Mouse (Mus musculus) limb, embryonic 11.5 days (tissue): Measurements from ENCODE around the gene Zfp777. TPM values are rescaled to one million over a fixed set of nuclear protein-coding genes. Genes with fewer than 3 reads are reported as not detected.

ENCODE experiments used
- ATAC-seq: fragments of 200-750 bp; cut with Nextera tagmentation; 2 replicates; pipeline ENCODE4 v1.8.0; 2017; ENCODE audit warnings: low read depth; ENCODE audit not compliant: insufficient number of reproducible peaks, low FRiP score, low TSS enrichment
- DNase-seq: peaks from one replicate; pipeline ENCODE4 v3.0.0-alpha.2; 2015; ENCODE audit warnings: low spot score
- H3K27ac ChIP-seq: fragments of 300-500 bp; sonication (generic); replicated peaks from 2 replicates; pipeline ENCODE4 v1.5.1; 2014; ENCODE audit warnings: low read depth, mild to moderate bottlenecking, low read length
- H3K27me3 ChIP-seq: fragments of 300-500 bp; sonication (generic); 2 replicates; pipeline ENCODE4 v1.6.1; 2014; ENCODE audit warnings: mild to moderate bottlenecking, low read length, mixed read lengths; ENCODE audit not compliant: control insufficient read depth, insufficient read depth
- H3K36me3 ChIP-seq: fragments of 300-500 bp; sonication (generic); 2 replicates; pipeline ENCODE4 v1.6.1; 2014; ENCODE audit warnings: mild to moderate bottlenecking, low read length, moderate library complexity, mixed read lengths; ENCODE audit not compliant: control insufficient read depth, insufficient read depth
- H3K4me1 ChIP-seq: fragments of 300-500 bp; sonication (generic); 2 replicates; pipeline ENCODE4 v1.6.1; 2014; ENCODE audit warnings: low read length, mixed read lengths; ENCODE audit not compliant: control insufficient read depth, insufficient read depth
- H3K4me2 ChIP-seq: fragments of 300-500 bp; sonication (generic); 2 replicates; pipeline ENCODE4 v1.6.1; 2014; ENCODE audit warnings: low read depth, mild to moderate bottlenecking, moderate library complexity; ENCODE audit not compliant: severe bottlenecking
- H3K4me3 ChIP-seq: fragments of 300-500 bp; sonication (generic); 2 replicates; pipeline ENCODE4 v1.5.1; 2014; ENCODE audit warnings: low read depth, low read length
- H3K9ac ChIP-seq: fragments of 300-500 bp; sonication (generic); 2 replicates; pipeline ENCODE4 v1.6.1; 2014; ENCODE audit warnings: mild to moderate bottlenecking, low read length
- H3K9me3 ChIP-seq: fragments of 300-500 bp; sonication (generic); 2 replicates; pipeline ENCODE4 v1.6.1; 2016; ENCODE audit warnings: low read length; ENCODE audit not compliant: control insufficient read depth
- WGBS: fragments of 180-500 bp; shearing (Covaris S2); extraction: QIAGEN DNeasy Blood & Tissue Kit; methylation state at CpG from one replicate; pipeline ENCODE4 v1.1.7; 2014; 5-methylcytosine and 5-hydroxymethylcytosine counted together
- polyA plus RNA-seq: library from polyadenylated mRNA; unstranded; fragments of >200 nt; fragmentation: Nextera tagmentation; extraction: Ambion mirVana; gene quantifications from 2 replicates; pipeline ENCODE4 v1.2.1, GENCODE M21; 2014

Gene Zfp777
- polyA plus RNA-seq = 9.3 and 9.8 TPM in 2 replicates

DNA sequence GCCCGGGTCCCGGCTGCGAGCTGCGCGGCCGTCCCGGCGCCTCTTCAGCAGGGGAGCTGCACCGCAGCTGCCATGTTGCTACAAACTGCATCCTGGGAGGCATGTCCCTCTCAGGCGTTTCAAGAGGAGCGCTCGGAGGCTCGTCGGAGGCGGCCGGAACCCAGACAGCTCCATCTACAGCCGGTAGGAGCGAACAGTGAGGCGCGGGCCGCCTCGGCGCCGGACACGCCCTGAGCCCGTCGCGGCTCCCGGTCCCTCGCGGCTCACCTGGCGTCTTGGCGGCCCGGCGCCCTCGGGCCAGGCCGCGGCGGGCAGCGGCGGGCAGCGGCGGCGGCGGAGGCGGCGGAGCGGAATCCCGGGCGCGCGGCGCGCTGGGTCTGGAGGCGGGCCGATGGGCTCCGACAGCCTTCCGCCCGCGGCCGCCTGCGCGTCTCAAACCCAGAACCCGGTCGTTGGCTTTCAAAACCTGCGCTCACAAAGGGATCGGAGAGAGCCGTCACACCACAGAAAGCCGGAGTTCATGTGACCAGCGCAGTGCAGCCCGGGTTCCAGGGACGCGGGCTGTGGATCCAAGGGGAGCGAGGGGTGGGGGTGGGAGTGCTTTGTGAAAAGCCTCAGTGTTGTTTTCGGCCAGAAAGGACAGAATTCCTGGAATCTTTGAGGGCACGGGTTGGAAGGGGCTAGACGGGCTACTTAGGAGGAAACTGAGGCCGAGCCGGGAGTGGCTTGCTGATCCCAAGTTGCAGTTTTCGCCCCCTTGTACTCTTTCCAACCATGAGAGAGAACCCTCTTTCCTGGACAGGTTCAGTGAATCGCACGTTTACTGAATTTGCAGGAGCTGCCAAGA, at the start of gene Zfp777:
TSS of gene Zfp777 (minus strand) at position 486 of the 847 bp plus-strand sequence.
- Histone ChIP-seq H3K9me3 (no peaks in the 10 kb centered on the region), H3K4me3 (peak within 1 kb of the TSS; percentile 74), H3K9ac (peak within 1 kb of the TSS; percentile 90), H3K27ac (peak within 1 kb of the TSS; percentile 89), H3K36me3 (peaks cover 3% of the 10 kb centered on the region; the same call in 1 of the 2 replicates), H3K4me1 (0 out of 2 replicates have a peak, but pooled peaks cover 2% of the 10 kb centered on the region), H3K27me3 (no peaks in the 10 kb centered on the region), H3K4me2 (peak within 1 kb of the TSS; percentile 84)
- WGBS = under 1% methylated on average over 82 of the region's 82 CpGs
- ATAC-seq = peak; percentile 84
- peak; percentile 85 for DNase-seq

GRCm38 (mm10) chr6:48086957-48087715, 38.4 kb upstream of the Zfp777 start:
- Histone ChIP-seq H3K36me3 (peaks cover 10% of the 10 kb centered on the region; the same call in 1 of the 2 replicates), H3K4me2 (peak overlapping the region; percentile 64), H3K9me3 (no peaks in the 10 kb centered on the region), H3K4me1 (0 out of 2 replicates have a peak, but pooled peaks cover 2% of the 10 kb centered on the region), H3K27ac (no peak overlapping the region), H3K27me3 (no peaks in the 10 kb centered on the region), H3K4me3 (no peak overlapping the region), H3K9ac (no peak overlapping the region)
- ATAC-seq (no peak), DNase-seq (no peak)
- WGBS = 39% methylated on average over 14 of the region's 14 CpGs

GRCm38 (mm10) chr6:48086471-48086878, 37.8 kb upstream of the Zfp777 start, which contains the start of gene Zfp746:
Gene Zfp746 (minus strand): TSS chr6:48086593.
- H3K36me3 ChIP-seq = peaks cover 11% of the 10 kb centered on the region; the same call in 1 of the 2 replicates
- H3K4me3 ChIP-seq = peak within 1 kb of the TSS; percentile 82
- 0 out of 2 replicates have a peak, but pooled peaks cover 2% of the 10 kb centered on the region for H3K4me1 ChIP-seq
- H3K27ac ChIP-seq = peak within 1 kb of the TSS; percentile 87
- H3K9ac ChIP-seq = peak within 1 kb of the TSS; percentile 96
- H3K27me3 ChIP-seq = no peaks in the 10 kb centered on the region
- ATAC-seq (peak; percentile 91), DNase-seq (peak; percentile 93)
- 0% methylated on average over 44 of the region's 53 CpGs for WGBS
- H3K4me2 ChIP-seq = peak within 1 kb of the TSS; percentile 64
- H3K9me3 ChIP-seq = no peaks in the 10 kb centered on the region

GRCm38 (mm10) chr6:48085521-48086404, 37.1 kb upstream of the Zfp777 start:
- H3K9ac ChIP-seq = peak overlapping the region; percentile 96
- DNase-seq (peak; percentile 72), ATAC-seq (peak; percentile 90)
- 0 out of 2 replicates have a peak, but pooled peaks cover 2% of the 10 kb centered on the region for H3K4me1 ChIP-seq
- peak overlapping the region; percentile 87 for H3K27ac ChIP-seq
- 5% methylated on average over 41 of the region's 72 CpGs for WGBS
- peaks cover 17% of the 10 kb centered on the region; the same call in 1 of the 2 replicates for H3K36me3 ChIP-seq
- H3K4me3 ChIP-seq = peak overlapping the region; percentile 82
- no peaks in the 10 kb centered on the region for H3K27me3 ChIP-seq
- H3K4me2 ChIP-seq = peak overlapping the region; percentile 64
- H3K9me3 ChIP-seq = no peaks in the 10 kb centered on the region

DNA sequence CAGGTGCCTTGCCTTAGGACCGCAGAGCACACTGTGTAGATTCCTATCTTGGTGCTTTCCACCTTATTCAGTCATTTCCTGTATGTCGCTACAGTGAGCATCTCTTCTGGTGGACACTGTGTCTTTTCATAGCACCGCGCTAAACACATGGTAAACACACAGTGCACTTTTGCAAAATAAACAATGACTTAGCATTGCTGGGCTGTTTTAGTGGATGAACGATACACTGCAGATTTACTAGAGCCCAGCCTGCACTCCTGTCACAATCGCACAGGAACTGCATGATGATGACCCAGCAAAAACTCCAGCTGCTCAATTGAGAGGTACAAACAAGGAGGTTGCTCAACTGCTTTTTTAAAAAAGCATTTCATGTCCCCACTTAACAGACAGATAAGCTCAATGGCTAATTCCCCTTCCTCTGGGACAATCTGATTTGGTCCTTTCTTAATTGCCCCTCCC, 35.1 kb upstream of the Zfp777 start:
- H3K4me3 ChIP-seq = no peak overlapping the region
- no peak overlapping the region for H3K9ac ChIP-seq
- no peak for DNase-seq
- WGBS = 95% methylated on average over 6 of the region's 6 CpGs
- ATAC-seq = no peak
- no peaks in the 10 kb centered on the region for H3K9me3 ChIP-seq
- no peaks in the 10 kb centered on the region for H3K27me3 ChIP-seq
- H3K4me1 ChIP-seq = 0 out of 2 replicates have a peak, but pooled peaks cover 2% of the 10 kb centered on the region
- no peak overlapping the region for H3K4me2 ChIP-seq
- peaks cover 26% of the 10 kb centered on the region for H3K36me3 ChIP-seq
- H3K27ac ChIP-seq = no peak overlapping the region

GRCm38 (mm10) chr6:48081952-48082351, 33.2 kb upstream of the Zfp777 start:
- ATAC-seq (no peak), DNase-seq (no peak)
- Histone ChIP-seq H3K9ac (no peak overlapping the region), H3K36me3 (peaks cover 28% of the 10 kb centered on the region), H3K4me3 (no peak overlapping the region), H3K4me2 (no peak overlapping the region), H3K9me3 (no peaks in the 10 kb centered on the region), H3K4me1 (0 out of 2 replicates have a peak, but pooled peaks cover 2% of the 10 kb centered on the region), H3K27me3 (no peaks in the 10 kb centered on the region), H3K27ac (no peak overlapping the region)
- WGBS = 95% methylated on average over 3 of the region's 3 CpGs

- ATAC-seq = no peak
- DNase-seq = no peak
- Histone ChIP-seq H3K36me3 (peaks cover 30% of the 10 kb centered on the region), H3K4me3 (no peak overlapping the region), H3K9ac (no peak overlapping the region), H3K4me2 (no peak overlapping the region), H3K4me1 (0 out of 2 replicates have a peak, but pooled peaks cover 2% of the 10 kb centered on the region), H3K27me3 (no peaks in the 10 kb centered on the region), H3K27ac (no peak overlapping the region), H3K9me3 (no peaks in the 10 kb centered on the region)
- WGBS = 94% methylated on average over 5 of the region's 5 CpGs
Observed at GRCm38 (mm10) chr6:48081021-48081420, 32.3 kb upstream of the Zfp777 start.
